Mouse (Mus musculus) embryo, embryonic 10 days (tissue): Measurements from ENCODE around the gene E130114P18Rik.

Experiments
- DNase-seq: peaks from one replicate; pipeline ENCODE4 v3.0.0-alpha.2; 2015; ENCODE audit warnings: low spot score

The E130114P18Rik gene

GRCm38 (mm10) chr4:97776388-97777080 lies 1.3 kb downstream of the E130114P18Rik start:
- no peak for DNase-seq

GRCm38 (mm10) chr4:97775494-97776265 lies 2.2 kb downstream of the E130114P18Rik start:
- no peak for DNase-seq

GRCm38 (mm10) chr4:97775059-97775458 lies 2.8 kb downstream of the E130114P18Rik start:
- peak; percentile 83 for DNase-seq

- DNase-seq: no peak
Observed at GRCm38 (mm10) chr4:97774446-97774950, 3.4 kb downstream of the E130114P18Rik start.

GRCm38 (mm10) chr4:97773791-97774190 lies 4.1 kb downstream of the E130114P18Rik start:
- DNase-seq: no peak

- DNase-seq: peak; percentile 98
Observed at GRCm38 (mm10) chr4:97773110-97773593, 4.7 kb downstream of the E130114P18Rik start.

GRCm38 (mm10) chr4:97772641-97773040 lies 5.2 kb downstream of the E130114P18Rik start, which contains the start of gene Nfia:
Nfia (plus strand) TSS chr4:97772734.
- DNase-seq: no peak

- DNase-seq: peak; percentile 98
Observed at GRCm38 (mm10) chr4:97772084-97772484, 5.8 kb downstream of the E130114P18Rik start.

- no peak for DNase-seq
Observed at GRCm38 (mm10) chr4:97771426-97771825, 6.5 kb downstream of the E130114P18Rik start.

GRCm38 (mm10) chr4:97769861-97770260 lies 8.0 kb downstream of the E130114P18Rik start:
- DNase-seq: no peak

- no peak for DNase-seq
Observed at GRCm38 (mm10) chr4:97767516-97767915, 10.4 kb downstream of the E130114P18Rik start.

- no peak for DNase-seq
Observed at GRCm38 (mm10) chr4:97767025-97767424, 10.9 kb downstream of the E130114P18Rik start.

- DNase-seq: no peak
Observed at GRCm38 (mm10) chr4:97766100-97766499, 11.8 kb downstream of the E130114P18Rik start.

- no peak for DNase-seq
Observed at GRCm38 (mm10) chr4:97765341-97766020, 12.4 kb downstream of the E130114P18Rik start.

- no peak for DNase-seq
Observed at GRCm38 (mm10) chr4:97764616-97765015, 13.3 kb downstream of the E130114P18Rik start.

- DNase-seq: no peak
Observed at GRCm38 (mm10) chr4:97758661-97759060, 19.2 kb downstream of the E130114P18Rik start.

GRCm38 (mm10) chr4:97757978-97758461 lies 19.9 kb downstream of the E130114P18Rik start:
- peak; percentile 48 for DNase-seq

GRCm38 (mm10) chr4:97757207-97757977 lies 20.5 kb downstream of the E130114P18Rik start:
- DNase-seq: peak; percentile 86

- DNase-seq: peak; percentile 87
Observed at GRCm38 (mm10) chr4:97754241-97754640, 23.6 kb downstream of the E130114P18Rik start.

- no peak for DNase-seq
Observed at GRCm38 (mm10) chr4:97753521-97753920, 24.4 kb downstream of the E130114P18Rik start.
